Mouse (Mus musculus) embryonic facial prominence, embryonic 11.5 days (tissue): ENCODE data around the gene Gm44790. TPM values are rescaled to one million over a fixed set of nuclear protein-coding genes. Genes with fewer than 3 reads are reported as not detected.

Source experiments
- ATAC-seq: fragments of 200-750 bp; cut with Nextera tagmentation; replicated peaks from 2 replicates; pipeline ENCODE4 v1.8.0; 2017; ENCODE audit warnings: low read depth; ENCODE audit not compliant: insufficient number of reproducible peaks, low FRiP score, low TSS enrichment
- DNase-seq: peaks from one replicate; pipeline ENCODE4 v3.0.0-alpha.2; 2015; ENCODE audit warnings: low spot score
- H3K27ac ChIP-seq: fragments of 300-500 bp; sonication (generic); replicated peaks from 2 replicates; pipeline ENCODE4 v1.5.1; 2014; ENCODE audit warnings: mild to moderate bottlenecking, low read depth, low read length, control low read depth
- H3K27me3 ChIP-seq: fragments of 300-500 bp; sonication (generic); 2 replicates; pipeline ENCODE4 v1.6.1; 2014; ENCODE audit warnings: mild to moderate bottlenecking, low read length, moderate library complexity, mixed read lengths; ENCODE audit not compliant: control insufficient read depth, insufficient read depth
- H3K36me3 ChIP-seq: fragments of 300-500 bp; sonication (generic); replicated peaks from 2 replicates; pipeline ENCODE4 v1.6.1; 2014; ENCODE audit warnings: low read depth, mild to moderate bottlenecking, low read length, moderate library complexity, mixed read lengths; ENCODE audit not compliant: control insufficient read depth, insufficient read depth
- H3K4me1 ChIP-seq: fragments of 300-500 bp; sonication (generic); 2 replicates; pipeline ENCODE4 v1.6.1; 2014; ENCODE audit warnings: low read length, mixed read lengths; ENCODE audit not compliant: control insufficient read depth, insufficient read depth
- H3K4me2 ChIP-seq: fragments of 300-500 bp; sonication (generic); 2 replicates; pipeline ENCODE4 v1.6.1; 2014; ENCODE audit warnings: low read depth, mild to moderate bottlenecking, control low read depth, low read length, moderate library complexity
- H3K4me3 ChIP-seq: fragments of 300-500 bp; sonication (generic); 2 replicates; pipeline ENCODE4 v1.5.1; 2014; ENCODE audit warnings: low read depth, low read length, control low read depth
- H3K9ac ChIP-seq: fragments of 300-500 bp; sonication (generic); replicated peaks from 2 replicates; pipeline ENCODE4 v1.6.1; 2014; ENCODE audit warnings: mild to moderate bottlenecking, control low read depth, low read length
- H3K9me3 ChIP-seq: fragments of 300-500 bp; sonication (generic); replicated peaks from 2 replicates; pipeline ENCODE4 v1.6.1; 2016; ENCODE audit warnings: mild to moderate bottlenecking, low read length, inconsistent platforms, mixed read lengths; ENCODE audit not compliant: control insufficient read depth
- WGBS: fragments of 180-500 bp; shearing (Covaris S2); extraction: QIAGEN DNeasy Blood & Tissue Kit; methylation state at CpG from one replicate; pipeline ENCODE4 v1.1.7; 2014; 5-methylcytosine and 5-hydroxymethylcytosine counted together
- polyA plus RNA-seq: library from polyadenylated mRNA; unstranded; fragments of >200 nt; fragmentation: Nextera tagmentation; extraction: Ambion mirVana; gene quantifications from 2 replicates; pipeline ENCODE4 v1.2.1, GENCODE M21; 2014

Gene Gm44790
- polyA plus RNA-seq, 1 experiment from 2014 or later, result not detected

DNA sequence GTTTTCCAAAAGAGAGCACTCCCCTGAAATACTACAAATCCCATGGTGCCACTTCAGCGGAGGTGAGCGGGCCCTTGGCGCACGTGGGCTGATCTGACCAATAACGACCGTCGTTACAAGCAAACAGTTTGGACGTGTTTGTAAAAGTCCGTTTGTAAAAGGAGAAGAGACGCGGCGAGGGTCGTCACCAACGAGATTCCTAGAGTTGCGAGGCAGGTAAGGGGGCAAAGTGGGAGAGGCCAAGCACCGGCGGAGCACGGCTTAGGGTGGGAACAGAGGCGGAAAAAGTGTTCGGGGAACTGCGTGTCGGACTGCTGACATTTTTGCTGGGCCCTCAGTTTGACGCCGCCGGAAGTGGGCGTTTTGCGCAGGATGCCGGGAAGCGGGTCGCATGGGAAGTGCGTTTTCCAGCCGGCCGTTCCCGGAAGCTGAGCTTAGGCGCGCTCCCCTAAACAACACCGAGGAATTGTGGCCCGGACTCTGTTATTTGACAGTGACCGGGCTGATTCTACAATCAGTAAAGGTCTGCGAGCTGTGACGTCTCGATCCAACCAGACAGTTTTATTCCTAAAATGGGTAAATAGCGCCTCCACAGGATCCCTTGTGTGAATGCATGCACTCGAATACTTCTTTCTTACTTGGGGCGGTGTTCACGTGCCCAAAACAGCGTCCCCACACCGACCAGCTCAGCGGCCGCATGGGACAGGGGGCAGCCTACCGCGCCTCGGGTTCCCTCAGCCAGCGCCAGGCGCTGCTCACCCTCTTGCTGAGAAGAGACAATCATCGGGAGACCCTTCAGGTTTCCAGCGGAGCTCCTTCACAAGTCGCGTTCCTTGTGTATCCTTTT is 12.0 kb downstream of the Gm44790 start, which contains the start of gene C87436:
Gene C87436 (plus strand): TSS at position 103 of the 847 bp plus-strand sequence.
- H3K27ac ChIP-seq, result peak within 1 kb of the TSS; percentile 53
- WGBS, result under 1% methylated on average over 59 of the region's 59 CpGs
- peak; percentile 86 for ATAC-seq

DNA sequence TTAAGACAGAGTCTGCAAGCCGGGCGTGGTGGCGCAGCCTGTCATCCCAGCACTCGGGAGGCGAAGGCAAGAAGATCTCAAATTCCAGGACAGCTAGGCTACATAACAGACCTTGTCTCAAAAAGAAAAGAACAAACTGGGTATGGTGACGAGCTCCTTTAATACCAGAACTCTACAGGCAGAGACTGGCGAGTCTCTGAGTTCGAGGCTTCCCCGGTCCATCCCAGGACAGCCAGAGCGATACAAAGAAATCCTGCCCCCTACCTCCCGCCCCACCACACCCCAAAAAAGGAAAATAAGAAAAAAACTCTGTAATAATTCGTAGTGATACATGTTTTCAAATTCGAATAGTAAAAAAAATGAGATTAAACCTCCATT is 12.7 kb downstream of the Gm44790 start:
- Histone ChIP-seq H3K4me2 (peak overlapping the region; percentile 80), H3K4me3 (peak overlapping the region; percentile 74), H3K9ac (peak overlapping the region; percentile 82), H3K4me1 (no peaks in the 10 kb centered on the region), H3K27ac (peak overlapping the region; percentile 53; the same call in 1 of the 2 replicates), H3K27me3 (no peaks in the 10 kb centered on the region), H3K36me3 (peaks cover 3% of the 10 kb centered on the region), H3K9me3 (no peaks in the 10 kb centered on the region)
- ATAC-seq (no peak), DNase-seq (no peak)
- 4% methylated on average over 13 of the region's 13 CpGs for WGBS

More for the DNA sequence above, 12.0 kb downstream of the Gm44790 start, which contains the start of gene C87436:
- Histone ChIP-seq H3K4me3 (peak within 1 kb of the TSS; percentile 74), H3K9ac (peak within 1 kb of the TSS; percentile 82), H3K36me3 (no peaks in the 10 kb centered on the region), H3K4me2 (peak within 1 kb of the TSS; percentile 80), H3K27me3 (no peaks in the 10 kb centered on the region), H3K9me3 (no peaks in the 10 kb centered on the region), H3K4me1 (no peaks in the 10 kb centered on the region)
- DNase-seq, result peak; percentile 96

DNA sequence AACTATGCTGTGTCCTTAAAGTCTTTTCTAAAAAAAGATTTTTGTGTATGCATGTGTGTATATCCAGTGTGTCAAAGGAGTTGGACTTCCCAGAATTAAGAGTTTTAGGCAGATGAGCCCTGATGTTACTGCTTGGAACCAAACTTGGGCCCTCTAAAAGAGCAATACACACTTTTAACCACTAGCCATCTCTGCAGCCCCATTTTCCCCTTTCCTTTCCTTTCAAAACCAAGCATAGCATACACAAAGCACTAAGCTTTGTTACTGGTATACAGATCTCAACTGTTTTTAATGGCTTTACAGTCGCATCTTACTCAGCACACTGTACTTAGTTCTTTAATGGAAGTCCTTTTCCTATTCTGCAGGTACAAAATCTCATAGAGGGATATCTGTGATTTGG is 13.1 kb downstream of the Gm44790 start:
- H3K9ac ChIP-seq, result peak overlapping the region; percentile 82; the same call in 1 of the 2 replicates
- H3K36me3 ChIP-seq, result peaks cover 3% of the 10 kb centered on the region

DNA sequence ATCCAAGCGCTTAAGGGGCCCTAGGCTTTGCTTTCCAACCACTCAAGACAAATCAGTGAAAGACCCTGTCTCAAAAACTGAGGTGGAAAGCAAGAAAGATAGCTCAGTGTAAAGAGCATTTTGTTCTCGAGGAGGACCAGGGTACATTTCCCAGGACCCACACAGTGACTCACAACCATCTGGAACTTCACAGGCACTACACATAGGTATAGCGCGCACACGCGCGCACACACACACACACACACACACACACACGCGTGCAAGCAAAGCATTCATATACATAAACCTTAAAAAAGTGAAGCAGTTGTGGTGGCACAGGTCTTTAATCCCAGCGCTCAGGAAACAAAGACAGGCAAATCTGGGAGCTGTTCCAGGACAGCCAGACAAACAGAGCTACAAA is 15.1 kb downstream of the Gm44790 start:
- no peak overlapping the region for H3K4me3 ChIP-seq
- ATAC-seq, result no peak
- H3K4me1 ChIP-seq, result no peaks in the 10 kb centered on the region
- no peak overlapping the region for H3K9ac ChIP-seq
- no peaks in the 10 kb centered on the region for H3K27me3 ChIP-seq
- H3K27ac ChIP-seq, result no peak overlapping the region
- WGBS, result 94% methylated on average over 10 of the region's 10 CpGs
- H3K9me3 ChIP-seq, result no peaks in the 10 kb centered on the region
- H3K4me2 ChIP-seq, result no peak overlapping the region
- DNase-seq, result no peak
- peaks cover 7% of the 10 kb centered on the region for H3K36me3 ChIP-seq

More for the DNA sequence above, 13.1 kb downstream of the Gm44790 start:
- Histone ChIP-seq H3K27ac (no peak overlapping the region), H3K27me3 (no peaks in the 10 kb centered on the region), H3K9me3 (no peaks in the 10 kb centered on the region), H3K4me2 (peak overlapping the region; percentile 80), H3K4me1 (no peaks in the 10 kb centered on the region), H3K4me3 (peak overlapping the region; percentile 74)
- ATAC-seq, result no peak
- DNase-seq, result no peak
- WGBS, result 97% methylated on average over 1 of the region's 1 CpGs

DNA sequence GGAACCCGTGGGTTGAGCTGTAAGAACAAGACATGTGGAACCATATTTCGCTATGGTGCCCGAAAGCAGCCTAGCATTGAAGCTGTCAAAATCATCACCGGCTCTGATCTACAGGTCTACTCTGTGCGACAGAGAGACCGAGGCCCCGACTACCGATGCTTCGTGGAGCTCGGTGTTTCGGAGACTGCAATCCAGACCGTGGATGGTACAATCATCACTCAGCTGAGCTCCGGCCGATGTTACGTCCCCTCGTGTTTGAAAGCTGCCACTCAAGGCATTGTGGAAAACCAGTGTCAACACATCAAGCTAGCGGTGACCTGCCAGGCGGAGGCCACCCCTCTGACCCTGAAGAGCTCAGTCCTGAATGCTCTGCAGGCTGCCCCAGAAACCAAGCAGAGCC is 19.1 kb downstream of the Gm44790 start:
- Histone ChIP-seq H3K36me3 (peaks cover 7% of the 10 kb centered on the region), H3K9ac (no peak overlapping the region), H3K4me2 (no peak overlapping the region), H3K27me3 (no peaks in the 10 kb centered on the region), H3K27ac (no peak overlapping the region), H3K4me1 (no peaks in the 10 kb centered on the region), H3K4me3 (no peak overlapping the region), H3K9me3 (no peaks in the 10 kb centered on the region)
- WGBS, result 93% methylated on average over 18 of the region's 18 CpGs
- no peak for DNase-seq
- no peak for ATAC-seq

DNA sequence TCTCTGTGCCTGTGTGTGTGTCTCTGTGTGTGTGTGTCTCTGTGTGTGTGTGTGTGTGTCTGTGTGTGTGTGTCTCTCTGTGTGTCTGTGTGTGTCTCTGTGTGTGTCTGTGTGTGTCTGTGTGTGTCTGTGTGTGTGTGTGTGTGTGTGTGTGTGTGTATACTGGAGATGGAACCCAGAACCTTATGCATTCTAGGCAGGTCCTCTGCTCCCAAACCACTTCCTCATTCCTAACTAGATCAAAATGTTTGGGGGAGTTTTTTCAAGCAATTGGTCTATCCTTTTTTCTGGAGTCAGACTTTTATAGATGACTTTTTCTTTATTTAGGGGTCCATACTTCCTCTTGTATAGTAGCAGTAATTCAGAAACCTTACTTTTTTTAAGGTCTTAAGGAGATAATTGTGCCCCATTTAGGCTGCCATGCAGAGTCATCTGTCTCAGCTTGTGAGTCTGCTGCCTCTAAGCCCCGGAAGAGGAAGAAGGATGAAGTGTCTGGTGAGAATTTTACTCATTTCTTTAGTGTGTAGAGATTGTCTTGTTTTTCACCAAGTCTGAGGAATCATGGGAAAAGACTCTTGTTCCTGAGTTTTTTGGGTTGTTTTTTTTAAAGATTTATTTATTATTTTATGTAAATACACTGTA is 20.6 kb downstream of the Gm44790 start:
- ATAC-seq, result no peak
- 94% methylated on average over 1 of the region's 1 CpGs for WGBS
- Histone ChIP-seq H3K4me1 (no peaks in the 10 kb centered on the region), H3K36me3 (peaks cover 7% of the 10 kb centered on the region), H3K27ac (no peak overlapping the region), H3K4me3 (no peak overlapping the region), H3K27me3 (no peaks in the 10 kb centered on the region), H3K4me2 (no peak overlapping the region), H3K9me3 (no peaks in the 10 kb centered on the region), H3K9ac (no peak overlapping the region)
- DNase-seq, result no peak

DNA sequence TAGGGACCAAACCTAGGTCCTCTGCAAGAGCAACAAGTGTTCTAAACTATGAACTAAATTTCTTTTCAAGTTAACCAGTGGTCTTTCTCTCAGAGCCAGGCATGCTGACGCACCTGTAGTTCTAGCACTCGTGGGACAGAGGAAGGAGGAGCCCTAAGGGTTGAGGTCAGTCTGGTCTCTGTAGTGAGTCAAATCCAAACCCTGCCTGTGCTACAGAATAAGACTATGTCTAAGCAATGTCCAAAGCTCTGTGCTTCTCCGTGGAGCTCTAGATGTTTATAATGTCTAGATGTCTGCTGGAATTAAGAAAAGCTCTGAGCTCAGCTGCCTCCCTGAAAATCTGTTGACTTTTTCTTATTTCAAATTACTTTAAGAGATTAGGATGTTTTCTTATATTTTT is 30.3 kb downstream of the Gm44790 start:
- Histone ChIP-seq H3K9ac (no peak overlapping the region), H3K4me2 (no peak overlapping the region), H3K4me1 (no peaks in the 10 kb centered on the region), H3K27ac (no peak overlapping the region), H3K36me3 (no peaks in the 10 kb centered on the region), H3K9me3 (no peaks in the 10 kb centered on the region), H3K27me3 (no peaks in the 10 kb centered on the region), H3K4me3 (no peak overlapping the region)
- no peak for DNase-seq
- 90% methylated on average over 3 of the region's 3 CpGs for WGBS
- no peak for ATAC-seq

DNA sequence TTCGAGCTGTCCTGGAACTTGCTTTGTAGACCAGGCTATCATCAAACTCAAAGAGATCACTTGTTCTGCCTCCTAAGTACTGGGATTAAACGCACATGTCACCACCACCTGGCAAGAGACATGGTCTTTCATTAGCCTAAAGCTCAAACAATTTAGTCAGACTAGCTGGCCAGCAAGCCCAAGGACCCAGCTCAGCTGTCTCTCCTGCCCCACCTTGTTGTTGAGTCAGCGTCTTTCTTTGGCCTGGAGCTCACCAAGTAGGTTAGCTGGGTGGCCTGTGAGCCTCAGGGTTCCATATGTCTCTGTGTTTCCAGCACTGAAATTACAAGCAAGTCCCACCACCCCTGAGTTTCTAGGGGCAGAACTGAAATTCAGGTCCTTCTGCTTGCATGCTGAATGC is 36.6 kb downstream of the Gm44790 start:
- WGBS, result 88% methylated on average over 3 of the region's 3 CpGs
- ATAC-seq (no peak), DNase-seq (no peak)
- Histone ChIP-seq H3K4me1 (no peaks in the 10 kb centered on the region), H3K27me3 (no peaks in the 10 kb centered on the region), H3K4me3 (no peak overlapping the region), H3K4me2 (no peak overlapping the region), H3K27ac (no peak overlapping the region), H3K9ac (no peak overlapping the region), H3K36me3 (no peaks in the 10 kb centered on the region), H3K9me3 (no peaks in the 10 kb centered on the region)
